Mouse (Mus musculus) hindbrain, embryonic 16.5 days (tissue): ENCODE results near the gene Klhl15. TPM values are rescaled to one million over a fixed set of nuclear protein-coding genes. Genes with fewer than 3 reads are reported as not detected.
"Not testable (repeated sequence)": the region's sequence is repeated elsewhere in the genome, so short reads cannot be mapped to it uniquely, and the experiment has no call there.

ENCODE experiments used
- ATAC-seq: fragments of 200-750 bp; cut with Nextera tagmentation; 2 replicates; pipeline ENCODE4 v1.8.0; 2017; ENCODE audit warnings: moderate TSS enrichment, moderate library complexity
- H3K27ac ChIP-seq: fragments of 300-500 bp; sonication (generic); 2 replicates; pipeline ENCODE4 v1.5.1; 2014; ENCODE audit warnings: low read depth, mild to moderate bottlenecking, control low read depth, low read length, moderate library complexity
- H3K27me3 ChIP-seq: fragments of 300-500 bp; sonication (generic); replicated peaks from 2 replicates; pipeline ENCODE4 v1.6.1; 2014; ENCODE audit warnings: low read length; ENCODE audit not compliant: control insufficient read depth, insufficient read depth
- H3K36me3 ChIP-seq: fragments of 300-500 bp; sonication (generic); 2 replicates; pipeline ENCODE4 v1.6.1; 2014; ENCODE audit warnings: mild to moderate bottlenecking, low read length, moderate library complexity, mixed read lengths; ENCODE audit not compliant: control insufficient read depth, insufficient read depth
- H3K4me1 ChIP-seq: fragments of 300-500 bp; sonication (generic); 2 replicates; pipeline ENCODE4 v1.6.1; 2014; ENCODE audit warnings: low read depth, low read length; ENCODE audit not compliant: control insufficient read depth, insufficient read depth
- H3K4me2 ChIP-seq: fragments of 300-500 bp; sonication (generic); 2 replicates; pipeline ENCODE4 v1.6.1; 2014; ENCODE audit warnings: mild to moderate bottlenecking, low read length, control low read depth, moderate library complexity
- H3K4me3 ChIP-seq: fragments of 300-500 bp; sonication (generic); 2 replicates; pipeline ENCODE4 v1.5.1; 2014; ENCODE audit warnings: mild to moderate bottlenecking, low read length, control low read depth, moderate library complexity
- H3K9ac ChIP-seq: fragments of 300-500 bp; sonication (generic); 2 replicates; pipeline ENCODE4 v1.6.1; 2014; ENCODE audit warnings: low read depth, mild to moderate bottlenecking, control low read depth, low read length, moderate library complexity
- H3K9me3 ChIP-seq: fragments of 300-500 bp; sonication (generic); 2 replicates; pipeline ENCODE4 v1.6.1; 2014; ENCODE audit warnings: mild to moderate bottlenecking, low read length, moderate library complexity; ENCODE audit not compliant: control insufficient read depth
- WGBS: fragments of 180-500 bp; shearing (Covaris S2); extraction: QIAGEN DNeasy Blood & Tissue Kit; methylation state at CpG from one replicate; pipeline ENCODE4 v1.1.7; 2014; 5-methylcytosine and 5-hydroxymethylcytosine counted together
- polyA plus RNA-seq: library from polyadenylated mRNA; unstranded; fragments of >200 nt; fragmentation: Nextera tagmentation; extraction: Ambion mirVana; gene quantifications from 2 replicates; pipeline ENCODE4 v1.2.1, GENCODE M21; 2015

The Klhl15 gene
- polyA plus RNA-seq = 9.1 and 9.2 TPM in 2 replicates

GRCm38 (mm10) chrX:94234532-94235189 lies at the start of gene Klhl15:
TSS of gene Klhl15 (plus strand) at chrX:94234599.
- no peaks in the 10 kb centered on the region for H3K9me3 ChIP-seq
- WGBS = 12% methylated on average over 35 of the region's 70 CpGs
- no peaks in the 10 kb centered on the region for H3K36me3 ChIP-seq
- peak within 1 kb of the TSS; percentile 66 for H3K4me3 ChIP-seq
- H3K9ac ChIP-seq = peak within 1 kb of the TSS; percentile 77
- peak within 1 kb of the TSS; percentile 58 for H3K4me2 ChIP-seq
- peak; percentile 92 for ATAC-seq
- no peaks in the 10 kb centered on the region for H3K4me1 ChIP-seq
- peak within 1 kb of the TSS; percentile 85 for H3K27ac ChIP-seq
- H3K27me3 ChIP-seq = peaks cover 39% of the 10 kb centered on the region

GRCm38 (mm10) chrX:94185156-94185555 lies 49.2 kb upstream of the Klhl15 start:
- 42% methylated on average over 1 of the region's 1 CpGs for WGBS
- no peak overlapping the region for H3K4me2 ChIP-seq
- ATAC-seq = no peak
- no peaks in the 10 kb centered on the region for H3K9me3 ChIP-seq
- no peak overlapping the region for H3K27ac ChIP-seq
- H3K4me1 ChIP-seq = no peaks in the 10 kb centered on the region
- peaks cover 5% of the 10 kb centered on the region for H3K27me3 ChIP-seq
- H3K9ac ChIP-seq = no peak overlapping the region
- no peak overlapping the region for H3K4me3 ChIP-seq
- H3K36me3 ChIP-seq = no peaks in the 10 kb centered on the region

- not testable (repeated sequence) for H3K27ac ChIP-seq, H3K4me1 ChIP-seq, H3K9ac ChIP-seq, H3K4me2 ChIP-seq, H3K9me3 ChIP-seq, H3K4me3 ChIP-seq, ATAC-seq, H3K27me3 ChIP-seq
- WGBS = 63% methylated on average over 4 of the region's 4 CpGs
- peaks cover 18% of the 10 kb centered on the region for H3K36me3 ChIP-seq
These were observed 40.5 kb upstream of the Klhl15 start for GRCm38 (mm10) chrX:94193901-94194300.

GRCm38 (mm10) chrX:94197789-94198188 lies 36.6 kb upstream of the Klhl15 start:
- 82% methylated on average over 5 of the region's 5 CpGs for WGBS
- Histone ChIP-seq H3K4me2 (no peak overlapping the region), H3K9ac (no peak overlapping the region), H3K4me3 (no peak overlapping the region), H3K36me3 (peaks cover 24% of the 10 kb centered on the region), H3K27ac (no peak overlapping the region), H3K27me3 (no peaks in the 10 kb centered on the region), H3K4me1 (no peaks in the 10 kb centered on the region), H3K9me3 (no peaks in the 10 kb centered on the region)
- no peak for ATAC-seq

GRCm38 (mm10) chrX:94212264-94212596 lies 22.2 kb upstream of the Klhl15 start:
- peak; percentile 74 for ATAC-seq
- peak overlapping the region; percentile 73 for H3K4me2 ChIP-seq

GRCm38 (mm10) chrX:94212597-94213321 lies 21.6 kb upstream of the Klhl15 start, which contains the start of gene Eif2s3x:
TSS of gene Eif2s3x (minus strand) at chrX:94212862.
- Histone ChIP-seq H3K27ac (peak within 1 kb of the TSS; percentile 88), H3K4me1 (no peaks in the 10 kb centered on the region; the same call in 1 of the 2 replicates), H3K4me3 (peak within 1 kb of the TSS; percentile 71), H3K9ac (peak within 1 kb of the TSS; percentile 71), H3K27me3 (no peaks in the 10 kb centered on the region; the same call in 1 of the 2 replicates), H3K4me2 (peak within 1 kb of the TSS; percentile 73), H3K9me3 (no peaks in the 10 kb centered on the region), H3K36me3 (peaks cover 10% of the 10 kb centered on the region; the same call in 1 of the 2 replicates)
- WGBS = under 1% methylated on average over 51 of the region's 52 CpGs
- ATAC-seq = peak; percentile 96

More at GRCm38 (mm10) chrX:94212264-94212596, 22.2 kb upstream of the Klhl15 start:
- 0% methylated on average over 9 of the region's 12 CpGs for WGBS
- no peaks in the 10 kb centered on the region for H3K9me3 ChIP-seq
- H3K27ac ChIP-seq = peak overlapping the region; percentile 88
- H3K4me1 ChIP-seq = no peaks in the 10 kb centered on the region; the same call in 1 of the 2 replicates
- peak overlapping the region; percentile 71 for H3K9ac ChIP-seq
- peaks cover 14% of the 10 kb centered on the region; the same call in 1 of the 2 replicates for H3K36me3 ChIP-seq
- H3K4me3 ChIP-seq = peak overlapping the region; percentile 71
- H3K27me3 ChIP-seq = no peaks in the 10 kb centered on the region; the same call in 1 of the 2 replicates

- H3K4me1 ChIP-seq = no peaks in the 10 kb centered on the region; the same call in 1 of the 2 replicates
- H3K4me3 ChIP-seq = peak overlapping the region; percentile 71
- H3K4me2 ChIP-seq = peak overlapping the region; percentile 63
- peak overlapping the region; percentile 61 for H3K9ac ChIP-seq
- H3K27ac ChIP-seq = peak overlapping the region; percentile 88
- H3K27me3 ChIP-seq = no peaks in the 10 kb centered on the region; the same call in 1 of the 2 replicates
- peaks cover 6% of the 10 kb centered on the region; the same call in 1 of the 2 replicates for H3K36me3 ChIP-seq
- peak; percentile 25; the same call in 1 of the 2 replicates for ATAC-seq
- 13% methylated on average over 7 of the region's 7 CpGs for WGBS
- no peaks in the 10 kb centered on the region for H3K9me3 ChIP-seq
These were observed 21.0 kb upstream of the Klhl15 start for GRCm38 (mm10) chrX:94213384-94213783.

GRCm38 (mm10) chrX:94233432-94233831 lies 967 bp upstream of the Klhl15 start:
- Histone ChIP-seq H3K36me3 (no peaks in the 10 kb centered on the region), H3K4me2 (no peak overlapping the region; the same call in 1 of the 2 replicates), H3K27me3 (peaks cover 36% of the 10 kb centered on the region), H3K4me3 (no peak overlapping the region), H3K4me1 (no peaks in the 10 kb centered on the region), H3K27ac (no peak overlapping the region), H3K9ac (no peak overlapping the region), H3K9me3 (no peaks in the 10 kb centered on the region)
- no peak for ATAC-seq
- WGBS = 33% methylated on average over 5 of the region's 5 CpGs

GRCm38 (mm10) chrX:94233936-94234531 lies 365 bp upstream of the Klhl15 start:
- 18% methylated on average over 21 of the region's 25 CpGs for WGBS
- Histone ChIP-seq H3K4me3 (peak overlapping the region; percentile 66), H3K27me3 (peaks cover 39% of the 10 kb centered on the region), H3K9me3 (no peaks in the 10 kb centered on the region), H3K36me3 (no peaks in the 10 kb centered on the region), H3K9ac (peak overlapping the region; percentile 77), H3K4me2 (peak overlapping the region; percentile 58), H3K4me1 (no peaks in the 10 kb centered on the region), H3K27ac (peak overlapping the region; percentile 85)
- ATAC-seq = peak; percentile 74
